Mouse (Mus musculus) CD8-positive naive resting alpha-beta T cell, adult 2 months (primary cell): ENCODE results near the gene Stx6.

ENCODE experiments used
- DNase-seq, 2 experiments: peaks; one replicate each; pipeline ENCODE4 v3.0.0; 2022; ENCODE audit warnings: low read depth in 2 of 2, low spot score in 2 of 2

Gene Stx6

DNA sequence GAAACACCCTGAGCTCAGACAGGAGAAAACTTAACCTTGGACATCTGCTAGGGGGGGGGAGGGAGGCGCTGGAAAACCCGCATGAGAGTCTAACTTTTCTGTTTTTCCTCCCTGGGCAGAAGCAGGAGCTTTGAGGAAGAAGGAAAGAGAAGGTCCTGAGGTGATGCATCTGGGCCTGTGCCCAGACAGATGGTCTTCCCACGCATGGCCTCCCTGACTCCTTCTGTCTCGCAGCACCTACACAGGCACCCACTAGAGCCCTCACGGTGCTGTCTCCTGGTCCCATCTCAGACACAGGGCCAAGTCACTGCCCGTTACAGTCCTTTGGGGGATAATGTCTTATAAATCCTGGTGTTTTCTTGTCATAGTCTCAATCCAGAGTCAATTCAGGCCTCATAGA, 74.3 kb downstream of the Stx6 start:
- no peak for DNase-seq

DNA sequence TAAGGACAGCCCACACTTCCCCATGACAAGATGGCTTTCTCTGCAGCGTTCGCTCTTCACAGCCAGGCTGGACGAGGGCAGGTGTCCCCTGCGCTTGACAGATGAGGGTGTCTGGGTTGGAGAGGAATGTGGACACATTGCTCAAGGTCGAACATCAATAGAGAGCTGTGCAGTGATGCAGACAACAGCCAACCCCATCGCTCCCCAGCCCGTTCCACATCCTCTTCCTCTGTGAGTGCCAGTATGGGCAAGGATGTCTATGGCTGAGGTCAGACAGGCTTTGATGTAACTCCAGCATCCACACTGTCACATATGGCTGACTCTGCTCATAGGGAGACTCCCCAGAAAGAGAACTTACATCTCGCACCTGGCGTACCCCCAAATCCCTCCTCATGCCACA, 74.9 kb downstream of the Stx6 start:
- DNase-seq = no peak

DNA sequence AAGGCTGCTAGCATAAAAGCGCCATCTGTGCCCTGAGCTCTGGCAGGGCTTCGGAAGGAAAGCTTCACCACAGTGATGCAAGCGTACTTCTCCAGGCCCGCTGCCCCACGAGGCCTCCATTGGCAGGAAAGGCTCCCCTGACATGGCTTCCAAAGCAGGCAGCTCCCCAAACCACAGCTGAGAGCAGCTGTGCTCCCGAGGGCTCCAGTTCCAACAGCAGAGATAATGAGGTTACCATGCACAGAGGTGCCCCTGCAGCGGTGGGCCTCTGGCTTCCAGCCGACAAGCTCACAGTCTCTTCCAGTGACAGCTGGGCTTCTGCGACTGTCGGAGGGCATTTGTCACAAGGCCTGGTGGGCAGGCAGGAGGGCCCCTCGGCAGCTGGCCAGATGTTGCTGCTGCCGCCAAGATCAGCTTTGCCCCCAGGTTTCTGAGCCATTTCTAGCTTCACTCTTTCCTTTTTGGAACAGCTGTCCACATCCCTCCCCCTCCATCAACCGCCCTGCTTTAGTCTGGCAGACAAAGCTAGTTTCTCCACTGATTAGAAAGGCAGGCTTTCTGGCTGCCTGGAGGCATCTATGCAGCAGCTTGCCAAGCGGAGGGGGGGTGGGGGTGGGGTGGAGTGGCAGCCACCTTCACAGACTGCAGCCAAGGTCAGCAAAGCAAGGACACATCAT, 75.6 kb downstream of the Stx6 start:
- DNase-seq = no peak

DNA sequence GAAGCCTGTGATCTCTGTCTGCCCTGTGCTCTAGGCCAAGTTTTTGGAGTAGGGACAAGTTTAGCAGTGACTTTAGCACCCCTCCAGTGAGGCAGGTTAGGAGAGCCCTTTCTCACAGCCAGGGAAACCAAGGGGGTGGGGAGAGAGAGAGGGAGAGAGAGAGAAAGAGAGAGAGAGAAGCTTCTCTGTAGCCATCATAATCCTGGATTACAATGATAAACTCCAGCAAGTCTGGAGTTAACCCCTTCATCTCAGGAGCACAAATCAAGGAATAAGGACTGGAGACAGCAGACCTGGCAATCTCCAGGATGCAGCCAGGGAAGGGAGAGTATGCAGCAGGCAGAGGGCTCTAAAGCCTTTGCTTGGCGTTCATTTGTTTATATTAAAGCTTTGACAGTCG, 77.1 kb downstream of the Stx6 start:
- DNase-seq = no peak

DNA sequence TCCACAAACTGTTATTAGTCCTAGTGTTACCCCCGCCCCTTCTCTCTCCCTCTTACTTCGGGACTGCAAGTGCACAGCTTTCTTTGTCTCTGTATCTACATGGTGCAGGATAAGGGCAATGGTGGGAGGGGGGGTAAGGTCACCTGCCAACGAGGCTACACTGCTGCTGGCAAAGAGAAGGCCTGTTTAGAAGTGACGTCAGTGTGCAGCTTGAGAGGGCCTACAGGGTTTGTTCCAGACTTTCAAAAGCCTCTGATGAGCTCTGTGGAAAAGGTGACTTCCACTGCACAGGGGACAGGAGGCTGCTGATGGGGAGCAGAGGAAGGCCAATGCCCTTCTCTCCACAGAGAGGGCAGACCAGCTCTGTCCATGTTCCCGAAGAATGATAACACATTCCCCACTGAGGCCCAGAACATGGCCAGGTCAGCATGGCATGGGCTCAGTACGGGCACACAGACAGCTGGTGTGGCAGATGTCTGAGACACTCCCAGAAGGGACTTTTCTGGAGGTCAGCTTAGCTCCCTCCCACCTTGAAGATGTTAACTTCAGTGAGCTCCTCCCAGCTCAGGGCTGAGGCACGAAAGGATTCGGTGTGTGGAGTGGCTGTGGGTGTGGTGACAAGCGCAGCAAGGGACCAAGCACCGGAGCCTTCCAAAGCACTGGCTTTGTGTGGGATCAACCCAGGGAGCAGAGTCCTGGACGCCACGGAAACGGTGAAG, 78.0 kb downstream of the Stx6 start:
- DNase-seq = no peak

DNA sequence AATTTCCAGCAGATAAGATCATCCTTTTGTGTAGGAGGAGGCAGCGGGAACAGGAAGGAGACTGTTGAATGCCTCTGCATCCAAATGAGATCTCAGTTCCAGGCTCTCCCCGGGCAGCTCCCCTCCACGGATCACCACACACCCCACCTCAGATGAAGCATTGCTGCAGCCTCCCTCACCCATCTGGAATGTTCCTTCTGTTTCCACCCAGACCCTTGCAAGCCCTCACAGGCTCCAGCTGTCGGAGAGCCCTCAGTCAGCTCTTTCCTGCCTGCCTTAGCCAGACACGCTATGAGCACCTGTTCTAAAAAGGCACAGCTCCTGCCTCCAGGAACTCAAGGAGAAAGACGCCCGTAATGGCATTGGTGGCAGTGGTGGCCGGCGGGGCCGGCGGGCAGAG, 78.9 kb downstream of the Stx6 start:
- no peak for DNase-seq

DNA sequence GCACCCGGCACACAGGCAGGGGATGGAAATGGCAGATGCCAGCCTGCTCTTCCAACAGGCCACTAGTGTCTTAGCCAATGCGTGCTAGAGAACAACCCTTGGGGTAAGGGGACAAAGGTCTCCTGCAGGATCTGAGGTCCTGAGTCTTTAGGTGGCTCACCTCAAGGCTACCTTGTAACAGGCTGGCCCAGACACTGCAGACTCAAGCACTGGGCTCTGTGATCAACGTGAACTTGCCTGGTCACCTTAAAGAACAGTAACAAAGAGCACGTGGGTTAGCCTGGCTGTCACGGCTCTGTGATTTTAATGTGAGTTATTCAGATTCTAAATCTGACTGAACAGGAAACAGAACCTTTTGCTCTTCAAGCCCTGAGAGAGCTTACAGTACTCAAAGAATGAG, 79.6 kb downstream of the Stx6 start:
- no peak for DNase-seq

DNA sequence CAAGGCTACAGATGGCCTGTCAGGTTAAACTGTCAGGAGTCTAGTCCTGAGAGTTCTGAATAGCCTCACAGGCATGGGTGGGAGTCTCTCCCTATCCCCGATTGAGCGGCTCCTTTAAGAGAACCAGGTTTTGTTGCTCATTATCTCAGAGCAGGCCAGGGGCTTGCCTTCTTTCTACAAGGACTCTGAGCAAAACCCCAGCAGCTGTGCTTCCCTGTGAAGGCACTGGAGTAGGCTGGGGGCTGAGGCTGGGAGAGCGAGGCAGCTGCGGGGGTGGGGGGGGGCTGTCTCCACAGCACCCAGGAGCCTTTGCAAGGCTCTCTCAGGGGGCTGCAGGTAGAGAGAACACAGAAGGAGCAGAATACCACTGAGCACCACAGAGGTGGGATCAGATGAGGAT, 80.7 kb downstream of the Stx6 start:
- DNase-seq = no peak

DNA sequence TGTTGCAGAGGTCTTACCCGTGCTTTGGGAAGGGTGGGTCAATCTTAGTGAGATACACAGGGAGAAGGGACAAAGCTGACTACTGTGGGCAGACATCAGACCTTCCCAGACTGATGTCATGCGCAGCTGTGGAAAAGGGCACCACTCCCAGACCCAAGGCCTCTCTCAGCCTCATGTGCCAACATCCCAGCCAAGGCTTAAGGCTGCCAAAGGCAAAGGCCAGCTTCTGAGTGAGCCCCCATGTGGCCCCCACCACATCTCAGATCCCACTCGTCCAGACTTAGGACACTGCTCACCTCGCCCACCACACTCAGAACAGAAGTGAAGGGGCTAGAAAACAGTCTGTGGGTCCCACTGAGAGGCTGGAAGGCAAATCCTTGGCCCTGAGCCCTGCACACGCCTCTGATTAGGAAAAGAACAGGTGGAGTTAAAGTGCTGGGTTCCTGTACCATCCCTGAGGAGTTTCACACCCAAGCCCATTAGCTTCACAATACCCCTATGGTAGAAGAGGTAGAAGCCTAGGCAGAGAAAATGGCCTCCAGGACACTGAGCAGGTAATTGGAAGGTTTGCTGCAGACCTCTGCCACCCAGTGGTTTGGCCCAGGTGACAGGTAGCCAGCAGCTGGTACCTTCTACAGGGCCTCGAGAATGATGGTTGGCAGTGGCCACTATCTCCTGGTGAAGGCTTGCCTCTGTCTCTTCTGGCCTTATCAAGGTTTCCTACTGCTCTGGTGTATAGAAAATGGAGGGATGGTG, 81.6 kb downstream of the Stx6 start:
- no peak for DNase-seq

DNA sequence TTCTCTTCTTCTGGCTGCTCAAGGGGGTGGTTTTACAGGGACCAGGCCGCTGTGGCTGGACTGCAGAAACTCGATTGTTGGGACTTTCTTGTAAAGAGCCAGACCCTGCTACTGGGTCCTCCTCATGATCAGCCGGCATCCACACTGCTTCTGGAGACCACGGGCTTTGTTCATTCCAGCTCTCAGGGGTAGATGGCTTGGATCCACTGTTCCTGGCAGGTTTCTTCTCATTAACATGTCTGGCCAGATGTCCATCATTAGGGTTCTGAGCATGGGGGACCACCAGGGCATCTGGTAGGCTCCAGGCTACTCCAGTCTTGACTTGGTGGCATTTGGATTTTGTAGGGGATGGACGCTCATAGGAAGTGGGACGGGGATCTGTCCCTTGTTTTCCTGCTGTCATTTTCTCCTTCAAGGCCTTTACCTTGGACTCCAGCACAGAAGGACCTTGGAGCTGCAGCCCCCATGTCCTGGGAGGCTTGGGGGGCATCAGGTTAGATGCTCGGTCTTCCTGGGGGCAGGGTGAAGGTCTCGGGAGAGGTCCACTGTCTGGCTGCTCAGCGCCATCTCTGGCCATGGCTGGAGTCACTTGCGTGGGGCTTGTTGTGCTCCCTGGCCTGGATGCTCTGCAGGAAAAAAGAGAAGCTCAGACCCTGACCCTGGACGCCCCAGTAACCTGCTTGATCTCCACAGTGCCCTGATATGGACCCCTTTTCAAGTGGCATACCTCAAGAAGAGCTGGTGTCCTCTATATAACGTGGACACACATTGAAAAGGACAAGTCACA, 83.4 kb downstream of the Stx6 start:
- no peak for DNase-seq

DNA sequence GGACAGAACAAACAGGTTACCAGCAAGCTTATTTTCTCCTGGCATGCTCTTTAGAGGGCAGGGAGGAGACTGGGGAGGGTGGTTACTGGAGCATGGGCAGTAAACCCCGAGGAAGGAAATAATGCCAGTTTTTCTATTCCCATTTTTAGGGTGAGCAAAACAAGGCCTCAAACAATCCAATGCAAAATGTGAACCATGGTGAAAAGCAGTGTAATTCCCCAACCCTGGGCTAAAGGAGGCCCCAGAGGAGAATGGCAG, 83.9 kb downstream of the Stx6 start:
- DNase-seq = no peak

DNA sequence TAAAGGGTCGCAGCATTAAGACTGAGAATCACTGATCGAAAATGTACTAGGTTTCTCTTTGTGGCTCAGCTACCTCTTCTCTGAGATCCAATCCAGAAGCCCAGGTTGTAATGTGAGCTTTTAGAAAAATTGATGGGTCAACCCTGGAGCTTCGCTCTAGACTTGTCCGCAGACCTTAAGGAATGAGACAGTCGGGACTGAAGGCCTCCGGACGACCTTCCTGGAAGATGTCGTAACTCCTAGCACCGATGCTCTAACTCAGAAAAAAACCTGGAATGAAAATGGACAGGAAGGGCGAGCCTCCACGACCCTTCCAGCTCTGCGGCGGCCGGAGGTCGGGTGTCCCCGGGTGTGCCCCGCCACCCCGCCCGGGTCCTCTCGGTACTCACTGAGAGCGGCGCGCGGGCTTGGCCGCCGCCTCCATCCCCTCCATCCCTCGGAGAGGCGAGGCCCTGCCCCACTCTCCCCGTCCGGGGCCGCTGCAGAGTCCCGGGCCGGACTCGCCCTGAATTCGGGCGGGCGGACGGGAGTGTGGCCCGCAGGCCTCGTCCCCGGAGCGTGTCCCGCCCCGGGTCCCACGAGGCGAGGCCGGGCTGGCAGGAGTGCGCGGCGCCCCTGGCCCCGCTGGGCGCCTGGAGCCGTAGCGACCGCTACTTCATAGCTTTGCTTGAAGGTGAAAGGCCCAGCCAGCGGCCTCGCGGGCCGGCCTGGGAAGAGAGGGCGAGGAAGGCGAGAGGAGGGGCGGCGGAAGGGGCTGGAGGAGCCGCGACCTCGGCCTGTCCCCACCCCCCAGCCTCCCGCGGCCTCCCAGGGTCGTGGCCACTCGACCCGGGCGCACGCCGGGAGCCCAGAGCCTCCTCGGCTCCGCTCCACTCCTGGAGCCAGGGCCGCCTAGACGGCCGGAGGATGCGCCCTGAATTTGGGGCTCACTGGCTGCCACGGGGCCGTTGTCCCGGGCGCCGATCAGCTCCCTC, 85.6 kb downstream of the Stx6 start, which contains the start of gene BC034090:
Gene BC034090, minus strand, starts transcription at position 648 of the 974 bp plus-strand sequence.
- no peak for DNase-seq

DNA sequence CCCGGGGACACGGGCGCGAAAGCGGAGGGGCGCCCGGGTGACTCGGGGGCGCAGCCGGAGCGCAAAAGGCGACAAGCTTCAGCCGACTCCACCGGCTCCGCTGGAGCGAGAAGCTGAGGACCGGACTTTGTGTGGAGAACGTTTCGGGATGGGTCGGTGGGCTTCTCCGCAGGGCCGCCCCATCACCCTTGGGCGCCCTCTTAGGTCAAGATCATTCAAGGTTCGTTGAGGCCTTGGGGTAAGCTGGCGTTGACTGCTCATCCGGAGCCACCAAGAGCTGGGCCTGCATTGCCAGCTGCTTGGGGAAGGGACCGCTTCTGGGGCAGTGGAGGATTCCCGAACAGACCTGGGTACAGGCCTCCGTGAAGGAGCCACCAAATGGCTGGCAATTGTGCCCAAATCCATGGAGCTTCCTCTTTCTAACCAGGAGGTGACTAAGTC, 86.3 kb downstream of the Stx6 start:
- DNase-seq = no peak

DNA sequence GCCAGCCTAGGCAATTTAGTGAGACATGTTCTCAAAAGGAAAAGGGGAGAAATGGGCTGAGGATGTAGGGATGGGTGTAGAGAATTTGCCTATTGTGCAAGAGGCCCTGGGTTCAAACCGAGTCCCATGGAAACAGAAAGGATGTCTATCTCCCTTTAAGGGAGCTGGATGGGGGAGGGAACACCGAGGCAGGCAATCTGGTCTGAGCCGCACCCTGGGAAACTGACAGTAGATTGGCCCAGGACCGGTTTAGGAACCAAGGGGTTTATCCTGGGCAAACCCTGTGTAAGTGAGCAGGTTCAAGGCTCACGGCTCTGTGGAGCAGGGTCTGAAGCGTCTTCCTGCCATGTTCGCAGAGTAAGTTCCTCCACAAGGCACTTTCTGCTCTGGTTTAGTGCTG, 87.0 kb downstream of the Stx6 start:
- no peak for DNase-seq

DNA sequence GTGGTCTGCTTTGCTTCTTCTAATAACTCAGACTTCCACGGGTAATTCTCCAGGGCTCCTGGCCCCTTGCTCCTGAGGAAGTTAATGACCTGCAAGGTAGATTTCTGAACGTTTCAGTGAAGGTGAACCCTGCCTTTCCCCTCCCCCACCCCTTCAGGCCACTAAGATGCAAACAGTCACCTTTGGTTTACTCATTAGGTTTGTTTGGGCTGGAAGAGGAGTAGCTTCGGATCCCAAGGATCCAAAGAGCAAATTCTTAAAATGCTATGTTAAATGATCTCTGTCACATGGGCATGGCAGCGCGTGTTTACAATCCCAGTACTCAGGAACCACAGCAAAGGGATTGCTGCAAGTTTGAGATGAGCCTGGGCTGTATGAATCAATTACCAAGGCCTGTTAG, 88.9 kb downstream of the Stx6 start:
- DNase-seq = no peak

DNA sequence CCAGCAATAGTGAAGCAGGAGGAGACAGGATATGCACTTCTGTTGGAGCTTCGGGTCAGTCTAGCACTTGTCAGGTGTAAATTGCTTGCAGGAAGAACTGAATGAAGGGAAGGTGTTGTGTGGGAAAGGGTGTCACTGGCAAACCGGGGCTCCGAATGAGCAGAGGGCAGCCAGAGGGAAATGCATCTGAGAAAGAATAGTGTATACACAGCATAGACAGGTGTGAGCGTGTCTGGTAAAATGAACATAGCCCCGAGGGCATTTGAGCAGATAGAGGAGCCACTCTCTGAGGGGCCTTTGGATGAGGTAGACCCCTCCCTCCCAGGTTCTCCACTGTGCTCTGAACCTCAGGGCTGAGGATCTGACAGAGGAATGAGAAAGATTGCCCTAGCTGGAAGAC, 89.5 kb downstream of the Stx6 start:
- no peak for DNase-seq

DNA sequence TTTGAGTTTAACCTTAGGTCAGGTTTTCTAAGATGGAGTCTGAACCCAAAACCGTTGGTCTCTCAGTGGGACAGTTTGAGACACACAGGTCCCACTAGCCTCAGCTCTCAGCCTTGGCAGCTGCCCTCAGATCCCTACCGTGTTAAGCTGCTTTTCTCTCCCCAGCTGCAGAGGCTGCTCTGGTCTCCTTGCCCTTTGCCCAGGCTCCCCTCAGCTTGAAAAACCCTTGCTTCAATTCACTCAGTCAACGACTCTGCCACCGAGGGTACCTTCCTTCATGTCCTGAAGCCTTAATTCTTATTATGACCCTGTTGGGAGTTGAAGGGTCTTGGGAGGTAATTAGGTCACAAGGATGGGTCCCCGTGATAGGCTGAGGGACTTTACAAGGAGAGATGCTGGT, 91.4 kb downstream of the Stx6 start:
- DNase-seq = no peak

DNA sequence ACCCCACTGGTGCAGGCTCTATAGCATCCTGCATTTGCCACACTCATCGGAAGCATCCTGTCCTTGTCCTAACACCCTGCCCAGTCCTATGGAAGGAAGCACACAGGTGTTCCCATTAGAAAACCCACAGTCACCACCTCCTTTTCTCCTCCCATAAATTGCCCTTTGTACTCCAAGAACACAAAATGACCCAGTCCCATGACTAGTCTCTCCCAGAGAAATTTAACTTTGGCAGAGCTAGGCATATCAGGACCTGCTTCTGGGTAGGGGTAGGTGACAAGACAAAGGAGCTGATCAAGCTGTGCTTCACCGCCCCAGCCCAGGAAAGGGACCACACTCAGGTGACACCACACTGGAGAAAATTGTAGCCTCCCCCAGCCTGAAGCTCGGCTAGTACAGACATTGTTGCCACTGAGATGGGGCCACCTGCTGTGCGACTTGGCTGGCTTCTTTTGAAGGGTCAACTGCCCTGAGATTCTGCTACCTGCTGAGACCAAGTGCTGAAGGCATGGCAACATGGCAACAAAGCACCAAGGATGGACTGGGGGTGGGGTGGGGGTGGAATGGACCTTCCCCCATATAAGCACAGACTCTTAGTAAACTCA, 92.1 kb downstream of the Stx6 start:
- DNase-seq = no peak

DNA sequence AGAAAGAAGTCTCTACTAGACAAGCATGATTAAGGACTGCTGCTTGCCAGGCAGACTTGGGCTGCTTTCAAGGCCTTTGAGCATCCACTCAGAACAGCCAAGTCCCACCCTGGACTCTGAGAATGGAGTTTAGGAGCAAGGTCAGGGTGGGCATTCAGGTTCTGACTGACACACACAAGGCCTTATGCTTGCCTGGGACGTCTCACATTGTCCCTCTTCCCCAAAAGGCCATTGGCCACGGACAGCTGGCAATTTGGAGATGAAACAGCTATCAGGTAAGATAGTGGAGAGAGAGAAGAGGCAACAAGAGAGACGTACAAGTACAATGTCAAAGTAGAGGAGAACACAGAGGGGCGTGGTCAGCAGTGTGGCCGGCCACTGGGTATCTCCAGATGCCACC, 93.1 kb downstream of the Stx6 start:
- DNase-seq = no peak

DNA sequence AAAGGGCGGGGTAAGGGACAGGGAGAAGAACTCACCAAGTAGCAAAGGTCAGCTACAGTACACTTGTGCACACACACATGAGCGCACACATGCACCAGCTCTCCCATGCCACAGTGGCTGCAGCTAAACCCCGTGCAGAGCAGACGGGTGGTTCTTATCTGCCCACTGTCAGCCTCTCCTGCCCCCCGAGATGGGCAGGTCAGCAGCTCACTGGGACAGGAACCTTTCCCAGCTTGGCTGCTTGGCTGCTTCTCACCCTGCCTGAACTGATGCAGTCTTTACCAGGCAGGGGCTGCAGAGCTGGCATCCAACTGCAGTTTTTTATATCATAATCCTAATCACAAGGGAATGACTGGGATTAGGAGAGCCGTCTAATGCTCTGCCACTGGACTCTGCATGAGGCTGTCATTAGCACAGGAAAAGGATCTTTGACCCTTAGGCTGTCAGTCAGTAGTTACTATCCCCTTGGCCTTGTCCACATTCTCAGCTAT, 94.2 kb downstream of the Stx6 start:
- no peak for DNase-seq
